Mouse (Mus musculus) bone marrow, adult 2 months (tissue): Measurements from ENCODE around the gene Dph3. TPM values are rescaled to one million over a fixed set of nuclear protein-coding genes. Genes with fewer than 3 reads are reported as not detected.
"Not testable (repeated sequence)": the region's sequence is repeated elsewhere in the genome, so short reads cannot be mapped to it uniquely, and the experiment has no call there.

ENCODE experiments used
- H3K27ac ChIP-seq: fragments of 200-500 bp; 2 replicates; pipeline ENCODE4 v1.5.1; 2012; ENCODE audit warnings: low read depth, mild to moderate bottlenecking, control low read depth, inconsistent platforms, low read length; ENCODE audit not compliant: control insufficient read depth, poor library complexity, insufficient read depth
- H3K4me1 ChIP-seq: fragments of 200-500 bp; 2 replicates; pipeline ENCODE4 v1.6.1; 2011; ENCODE audit warnings: low read length; ENCODE audit not compliant: control insufficient read depth, insufficient read depth
- H3K4me3 ChIP-seq: fragments of 200-500 bp; replicated peaks from 2 replicates; pipeline ENCODE3; 2011; ENCODE audit warnings: mild to moderate bottlenecking, low read depth, low read length, control low read depth; ENCODE audit not compliant: control insufficient read depth
- CTCF ChIP-seq: fragments of 200-500 bp; IDR thresholded peaks from 2 replicates; pipeline ENCODE4 v1.5.1; 2011; ENCODE audit warnings: low read length, control low read depth; ENCODE audit not compliant: control insufficient read depth, insufficient read depth
- POLR2A ChIP-seq: fragments of 200-500 bp; IDR thresholded peaks from 2 replicates; pipeline ENCODE4 v1.6.1; 2011; ENCODE audit warnings: low read depth, mild to moderate bottlenecking, control low read depth, low read length, borderline replicate concordance; ENCODE audit not compliant: control insufficient read depth
- WGBS: fragments of 180-500 bp; shearing (Covaris S2); methylation state at CpG from one replicate; pipeline ENCODE4 v1.1.7; 2018; 5-methylcytosine and 5-hydroxymethylcytosine counted together
- polyA plus RNA-seq: library from polyadenylated mRNA; stranded (reverse); fragments of >200 nt; gene quantifications from 2 replicates; pipeline ENCODE4 v1.2.4, GENCODE M21; 2011; ENCODE audit warnings: low replicate concordance; ENCODE audit not compliant: missing spikeins, insufficient read depth, insufficient read length

Gene Dph3
- polyA plus RNA-seq, 1 experiment = 54.2 TPM

DNA sequence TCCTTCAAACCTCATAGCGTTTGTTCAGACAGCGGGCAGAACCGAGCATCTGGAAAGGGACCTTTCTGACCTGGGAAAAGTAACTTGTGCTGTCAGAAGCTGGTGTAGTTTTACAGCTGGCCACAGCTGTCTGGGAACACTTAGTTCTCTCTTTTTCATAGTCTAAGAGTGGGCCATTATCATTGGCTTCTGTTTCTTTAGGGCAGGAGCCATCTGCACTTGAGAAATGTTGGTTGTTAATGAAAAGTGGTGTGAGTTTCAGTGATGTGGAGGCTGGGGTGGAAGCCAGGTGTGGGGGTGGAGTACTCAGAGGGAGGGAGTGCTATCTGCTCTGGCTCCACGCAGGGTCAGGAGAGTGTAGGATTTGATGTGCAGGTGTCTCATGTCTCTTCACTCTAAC is 5.6 kb upstream of the Dph3 start:
- Histone ChIP-seq H3K4me3 (no peak overlapping the region), H3K4me1 (no peaks in the 10 kb centered on the region), H3K27ac (no peak overlapping the region)
- 89% methylated on average over 4 of the region's 4 CpGs for WGBS
- TF ChIP-seq CTCF = no peak
- no peak for TF ChIP-seq POLR2A

DNA sequence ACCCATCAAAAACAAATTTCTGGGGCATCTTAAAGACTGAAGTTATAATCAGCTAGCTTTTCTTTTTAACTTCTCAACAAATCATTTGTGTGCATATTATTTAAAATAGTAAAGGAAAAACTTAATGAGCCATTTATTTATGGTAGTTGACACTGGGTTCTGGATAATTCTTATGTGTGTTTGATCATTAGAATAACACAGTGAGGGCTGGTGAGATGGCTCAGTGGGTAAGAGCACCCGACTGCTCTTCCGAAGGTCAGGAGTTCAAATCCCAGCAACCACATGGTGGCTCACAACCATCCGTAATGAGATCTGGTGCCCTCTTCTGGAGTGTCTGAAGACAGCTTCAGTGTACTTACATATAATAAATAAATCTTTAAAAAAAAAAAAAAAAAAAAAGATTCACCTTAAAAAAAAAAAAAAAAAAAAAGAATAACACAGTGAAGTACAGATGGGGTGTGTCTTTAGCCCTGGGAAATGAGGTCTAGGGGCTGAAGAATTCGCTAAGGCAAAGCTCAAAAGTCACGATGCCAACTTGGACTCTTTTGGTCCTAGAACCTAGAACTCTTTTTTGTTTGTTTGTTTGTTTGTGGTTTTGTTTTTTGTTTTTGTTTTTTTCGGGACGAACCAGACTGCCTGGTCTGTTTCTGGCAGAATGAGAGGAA is 2.2 kb upstream of the Dph3 start:
- not testable (repeated sequence) for H3K27ac ChIP-seq, H3K4me3 ChIP-seq, H3K4me1 ChIP-seq
- WGBS = 82% methylated on average over 7 of the region's 7 CpGs

DNA sequence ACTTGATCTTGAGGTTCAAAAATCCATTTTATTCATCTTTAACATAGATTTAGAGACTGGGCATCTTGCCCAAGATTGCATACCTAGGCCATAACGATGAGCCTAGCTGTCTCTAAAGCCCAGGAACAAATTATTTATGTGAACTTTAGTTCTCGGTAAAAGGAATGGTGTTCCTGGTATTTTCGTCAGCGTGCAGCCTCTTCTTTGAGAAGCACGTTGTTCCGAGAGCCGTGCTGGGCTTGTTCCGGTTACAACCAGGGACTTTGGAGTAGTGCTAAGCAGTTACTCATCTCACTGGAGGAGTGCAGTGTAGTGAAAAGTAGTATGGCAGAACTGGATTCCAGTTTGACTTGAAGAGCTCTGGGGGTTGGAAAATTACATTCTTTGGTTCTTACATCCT is 697 bp upstream of the Dph3 start:
- Histone ChIP-seq H3K27ac (no peak overlapping the region), H3K4me3 (peak overlapping the region; percentile 95), H3K4me1 (no peaks in the 10 kb centered on the region)
- WGBS = 26% methylated on average over 8 of the region's 8 CpGs
- no peak for TF ChIP-seq POLR2A
- no peak for TF ChIP-seq CTCF

DNA sequence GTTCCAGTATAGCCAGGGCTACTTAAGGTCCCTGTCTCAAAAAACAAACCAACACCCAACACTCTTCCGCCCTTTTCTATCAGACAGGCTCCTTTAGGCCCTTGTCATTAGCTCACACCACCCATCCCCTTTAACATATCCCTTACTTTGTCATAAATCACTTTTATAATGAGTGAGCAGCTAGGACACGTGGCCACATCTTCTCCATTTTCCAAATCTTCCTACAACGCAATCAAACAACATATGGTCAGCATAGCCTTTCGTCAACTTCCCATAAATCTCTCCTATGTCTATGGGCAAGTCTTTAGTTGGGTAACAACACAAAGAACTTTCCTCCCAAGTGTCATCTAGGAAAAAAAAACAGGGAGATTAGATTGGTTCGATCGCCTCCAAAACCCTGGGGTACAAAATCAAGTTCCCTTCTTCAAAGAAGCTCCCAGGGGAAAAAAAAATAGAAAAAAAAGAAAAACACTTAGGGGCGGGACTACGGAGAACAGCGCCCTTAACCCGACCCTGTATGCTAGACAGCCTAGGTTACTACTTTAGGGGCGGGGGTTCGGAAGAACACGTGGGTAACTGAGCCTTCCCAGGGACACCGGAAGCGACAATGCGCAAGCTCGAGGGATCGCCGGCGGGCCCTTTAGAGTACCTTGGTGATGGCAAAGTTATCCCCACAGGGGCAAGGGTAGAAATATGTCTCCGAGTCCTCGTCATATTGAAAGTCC is 606 bp downstream of the Dph3 start, which contains the start of gene Oxnad1:
Gene Oxnad1, plus strand, starts transcription at position 614 of the 725 bp plus-strand sequence.
- Histone ChIP-seq H3K4me3 (peak within 1 kb of the TSS; percentile 95), H3K27ac (peak within 1 kb of the TSS; percentile 84), H3K4me1 (no peaks in the 10 kb centered on the region)
- WGBS = 2% methylated on average over 22 of the region's 22 CpGs
- TF ChIP-seq CTCF (no peak), POLR2A (no peak)

DNA sequence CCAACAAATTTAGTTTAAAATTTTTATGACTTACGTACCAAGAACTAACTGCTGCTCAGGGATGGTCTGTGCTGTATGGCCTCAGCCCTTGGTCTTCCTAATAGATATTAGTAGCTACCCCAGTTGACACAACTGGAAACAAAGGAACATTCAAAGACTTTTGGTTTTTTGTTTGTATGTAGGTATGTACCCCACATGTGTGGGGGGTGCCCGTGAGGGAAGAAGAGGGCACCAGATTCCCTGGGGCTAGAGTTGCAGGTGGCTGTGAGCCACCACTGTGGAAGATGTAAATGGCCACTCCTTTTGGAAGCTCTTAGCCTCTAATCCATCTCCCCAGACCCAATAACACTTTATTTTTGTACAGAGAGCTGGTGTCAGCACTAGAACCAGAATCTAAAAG is 2.1 kb downstream of the Dph3 start:
- no peaks in the 10 kb centered on the region for H3K4me1 ChIP-seq
- no peak for TF ChIP-seq POLR2A
- TF ChIP-seq CTCF = no peak
- no peak overlapping the region for H3K27ac ChIP-seq
- H3K4me3 ChIP-seq = no peak overlapping the region
- WGBS = 89% methylated on average over 2 of the region's 2 CpGs

DNA sequence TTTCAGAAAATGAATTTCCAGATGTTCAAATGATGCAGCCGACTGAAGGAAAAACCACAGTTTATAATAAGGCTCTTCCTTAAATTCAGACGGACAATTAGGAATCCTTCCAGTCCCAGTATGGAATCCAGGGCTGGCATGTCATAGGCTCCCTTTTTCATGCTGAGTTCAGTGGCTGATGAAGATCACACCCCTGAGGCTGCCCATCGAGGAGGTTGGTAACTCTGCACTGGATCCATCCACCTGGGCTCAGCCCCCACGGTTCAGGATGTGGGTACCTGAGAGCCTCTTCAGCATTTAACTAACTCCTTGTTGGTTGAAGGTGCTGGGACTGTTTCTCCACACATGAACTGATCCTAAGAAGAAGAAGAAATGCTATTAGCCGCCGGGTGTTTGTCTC is 2.6 kb downstream of the Dph3 start:
- H3K4me1 ChIP-seq = no peaks in the 10 kb centered on the region
- H3K27ac ChIP-seq = no peak overlapping the region
- H3K4me3 ChIP-seq = no peak overlapping the region
- 94% methylated on average over 6 of the region's 6 CpGs for WGBS
- TF ChIP-seq CTCF (no peak), POLR2A (no peak)

DNA sequence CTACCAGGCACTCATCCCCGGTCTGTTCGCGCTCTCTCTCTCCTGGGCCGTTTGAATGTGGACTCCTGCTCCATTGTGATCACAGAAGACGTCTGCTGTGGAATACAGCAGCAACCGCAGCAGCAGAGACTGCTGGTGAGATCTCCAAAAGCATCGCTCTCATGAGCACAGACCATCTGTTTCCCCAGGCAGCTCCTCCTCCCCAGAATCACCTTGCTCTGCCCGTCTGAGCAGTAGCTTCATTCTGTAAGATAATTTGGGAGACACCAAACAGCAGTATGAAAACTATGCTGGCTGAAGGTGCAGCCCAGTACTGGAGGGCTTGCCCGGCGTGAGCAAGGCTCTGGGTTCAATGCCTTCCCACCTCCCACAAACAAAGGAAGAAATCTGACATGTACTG is 4.5 kb downstream of the Dph3 start:
- TF ChIP-seq CTCF = no peak
- no peak for TF ChIP-seq POLR2A
- 86% methylated on average over 10 of the region's 10 CpGs for WGBS
- no peaks in the 10 kb centered on the region for H3K4me1 ChIP-seq
- no peak overlapping the region for H3K27ac ChIP-seq
- no peak overlapping the region for H3K4me3 ChIP-seq

DNA sequence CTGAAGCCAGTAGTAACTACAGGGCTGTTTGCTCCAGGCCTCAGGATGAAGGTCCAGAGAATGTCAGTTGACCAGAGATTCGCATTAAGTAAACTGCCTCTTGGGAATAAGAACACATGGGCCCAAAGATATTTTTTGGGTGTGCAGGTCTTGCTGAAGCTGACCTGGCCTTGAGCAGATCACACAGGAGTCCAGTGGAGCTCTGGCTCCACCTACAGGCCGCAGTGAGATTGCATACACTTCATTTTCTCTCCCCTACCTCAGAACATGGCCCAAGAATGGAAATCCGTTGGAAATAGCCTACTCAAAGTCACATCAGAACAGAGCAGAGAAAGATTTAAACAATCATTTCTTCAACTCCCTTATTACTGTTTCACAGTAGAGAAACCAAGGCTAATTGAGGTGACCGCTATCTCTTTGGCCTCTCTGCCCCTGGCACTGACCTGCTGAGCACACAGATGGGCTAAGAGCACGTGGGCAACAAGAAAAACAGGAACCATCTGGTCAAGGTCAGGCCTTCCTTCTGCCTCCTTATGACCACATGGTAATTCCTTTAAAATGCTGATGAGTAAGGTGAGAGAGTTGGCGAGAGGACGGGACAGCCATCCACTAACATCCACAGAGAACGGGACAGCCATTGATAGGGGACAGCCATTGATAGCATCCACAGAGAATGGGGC is 8.5 kb downstream of the Dph3 start:
- Histone ChIP-seq H3K4me3 (no peak overlapping the region), H3K4me1 (no peaks in the 10 kb centered on the region), H3K27ac (no peak overlapping the region)
- TF ChIP-seq CTCF (peak; percentile 98), POLR2A (no peak)
- WGBS = 38% methylated on average over 8 of the region's 8 CpGs
